Mouse (Mus musculus) cerebellum, adult 2 months (tissue): Measurements from ENCODE around the gene Chst8.

Source experiments
- CTCF ChIP-seq: fragments of 200-500 bp; IDR thresholded peaks from 2 replicates; pipeline ENCODE4 v1.5.1; 2011; ENCODE audit warnings: low read depth, mild to moderate bottlenecking, control low read depth, low read length, moderate library complexity, borderline replicate concordance; ENCODE audit not compliant: insufficient read depth
- POLR2A ChIP-seq: fragments of 200-500 bp; IDR thresholded peaks from 2 replicates; pipeline ENCODE4 v1.6.1; 2011; ENCODE audit warnings: low read length, control low read depth, borderline replicate concordance; ENCODE audit not compliant: insufficient read depth

DNA sequence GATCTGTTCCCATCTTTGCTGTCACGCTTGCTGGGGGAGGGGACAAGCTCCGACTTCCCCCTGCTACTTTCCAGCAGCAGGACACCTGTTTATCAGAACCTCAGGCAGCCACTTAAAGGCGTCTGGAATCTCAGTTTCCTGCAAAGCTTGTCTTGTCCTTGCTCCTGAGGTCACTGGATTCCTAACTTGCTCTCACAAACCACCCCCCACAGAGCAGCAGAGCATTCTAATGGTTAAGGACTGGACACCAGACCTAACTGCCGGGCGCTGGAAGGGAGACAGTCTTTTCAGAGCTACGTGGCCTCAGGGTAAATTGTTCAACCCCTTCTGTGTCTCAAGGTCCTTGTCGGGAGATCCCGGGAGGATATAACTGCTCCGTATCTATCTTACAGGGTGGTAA, 143.2 kb downstream of the Chst8 start:
- TF ChIP-seq POLR2A (no peak), CTCF (no peak)
